In the genomic region with DNA sequence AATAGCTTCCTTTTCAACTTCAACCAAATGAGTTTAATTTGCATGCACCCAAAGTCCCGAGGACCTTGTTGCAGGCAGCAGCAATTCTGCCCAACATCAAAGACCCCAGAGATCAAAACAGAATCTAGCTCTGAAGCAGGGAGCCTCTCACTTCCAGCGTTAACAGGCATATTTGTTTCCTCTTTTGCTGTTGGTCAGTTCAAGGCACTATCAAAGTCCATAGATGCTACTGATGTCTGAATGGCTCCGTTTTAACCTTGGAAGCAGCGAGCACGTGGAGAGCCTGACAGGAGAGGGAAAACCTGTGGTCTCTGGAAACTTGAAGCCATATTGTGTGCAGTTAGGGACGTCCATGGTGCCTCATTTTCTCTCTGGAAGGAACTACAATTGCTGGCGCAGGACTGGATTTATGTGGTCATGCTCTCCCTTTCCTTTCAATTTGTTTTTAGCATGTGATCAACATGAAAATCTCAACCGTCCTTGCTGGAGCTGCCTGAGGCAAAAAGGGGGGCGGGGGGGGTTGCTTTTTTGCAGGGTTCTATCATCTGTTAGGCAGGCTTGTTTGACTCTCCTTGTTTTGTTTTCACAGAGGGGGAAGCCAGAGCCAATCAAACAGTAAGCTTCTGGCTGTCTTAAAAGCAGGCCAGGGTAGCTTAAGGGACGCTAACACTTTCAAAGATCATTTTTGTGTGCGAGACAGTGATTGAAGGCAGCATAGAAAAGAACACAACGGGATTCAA, we compare ENCODE assay signal across 9 mouse cellular contexts.
DNase-seq lines count a peak whose midpoint lies in the region; ATAC-seq and TF ChIP-seq lines count a peak whose summit lies in the region.
"Had no signal": no experiment of that assay in that cellular context is flagged by ENCODE, and none has a peak within 500 bp of the region (broad histone marks: within the 10 kb centered on the region; RNA-seq: fewer than 3 reads in every experiment).

No protein-coding gene starts in this region.

- H3K27ac ChIP-seq in kidney, postnatal 0 days = no peak overlapping the region
- H3K27ac ChIP-seq in hindbrain, embryonic 16.5 days (ENCODE audit: low read depth, low read length) = peak overlapping the region; percentile 67
- peak overlapping the region; percentile 82 for H3K27ac ChIP-seq in neural tube, embryonic 13.5 days (replicated peaks)

- no peaks in the 10 kb centered on the region for H3K36me3 ChIP-seq in kidney, postnatal 0 days (ENCODE audit: insufficient read depth, low read length)
- no peaks in the 10 kb centered on the region for H3K36me3 ChIP-seq in hindbrain, embryonic 16.5 days (ENCODE audit: control insufficient read depth, insufficient read depth, low read length)
- H3K36me3 ChIP-seq in neural tube, embryonic 13.5 days = no peaks in the 10 kb centered on the region

- peak overlapping the region; percentile 35 for H3K4me2 ChIP-seq in kidney, postnatal 0 days (ENCODE audit: low read length)
- peak overlapping the region; percentile 50 for H3K4me2 ChIP-seq in hindbrain, embryonic 16.5 days (ENCODE audit: low read length)
- H3K4me2 ChIP-seq in neural tube, embryonic 13.5 days = peak overlapping the region; percentile 44

- no peak overlapping the region for H3K4me3 ChIP-seq in kidney, postnatal 0 days (replicated peaks; ENCODE audit: low read depth, low read length)
- no peak overlapping the region; the same call in 1 of the 2 replicates for H3K4me3 ChIP-seq in hindbrain, embryonic 16.5 days (ENCODE audit: low read length)
- H3K4me3 ChIP-seq in neural tube, embryonic 13.5 days = peak overlapping the region; percentile 10; the same call in 1 of the 2 replicates

- WGBS in kidney, postnatal 0 days = 28% methylated on average over 12 of the region's 12 CpGs
- 10% methylated on average over 12 of the region's 12 CpGs for WGBS in hindbrain, embryonic 16.5 days
- WGBS in neural tube, embryonic 13.5 days = 10% methylated on average over 12 of the region's 12 CpGs

- H3K27me3 ChIP-seq in kidney, postnatal 0 days (ENCODE audit: insufficient read depth, low read length) = no peaks in the 10 kb centered on the region
- H3K27me3 ChIP-seq in hindbrain, embryonic 16.5 days (replicated peaks; ENCODE audit: control insufficient read depth, insufficient read depth, low read length) = no peaks in the 10 kb centered on the region
- no peaks in the 10 kb centered on the region for H3K27me3 ChIP-seq in neural tube, embryonic 13.5 days

- no peak overlapping the region for H3K9ac ChIP-seq in kidney, postnatal 0 days (ENCODE audit: low read depth, low read length)
- H3K9ac ChIP-seq in hindbrain, embryonic 16.5 days (ENCODE audit: low read depth, low read length) = peak overlapping the region; percentile 31; the same call in 1 of the 2 replicates
- H3K9ac ChIP-seq in neural tube, embryonic 13.5 days = peak overlapping the region; percentile 31

- TF ChIP-seq CTCF in kidney, postnatal 0 days (IDR thresholded peaks at IDR 0.05; ENCODE audit: low read depth) = no peak

- DNase-seq in kidney, postnatal 0 days (ENCODE audit: low spot score) = peak; percentile 23
- DNase-seq in kidney, adult 11 months = no peak
- peak; percentile 28 for DNase-seq in embryo, embryonic 9.5 days (ENCODE audit: extremely low spot score)
- no peak for DNase-seq in layer of hippocampus, postnatal 25 days (ENCODE audit: extremely low spot score in 1 of 2, low spot score in 1 of 2)
- DNase-seq in Muller cell, postnatal 12 days (ENCODE audit: inconsistent ontology term) = no peak
- DNase-seq in heart, postnatal 25 days (ENCODE audit: low spot score) = no peak
- DNase-seq: kidney, postnatal 36 days had no signal

- ATAC-seq in kidney, postnatal 0 days (replicated peaks; ENCODE audit: low FRiP score, low read depth) = no peak
- ATAC-seq in hindbrain, embryonic 16.5 days = peak; percentile 94
- ATAC-seq in neural tube, embryonic 13.5 days (ENCODE audit: low read depth) = peak; percentile 55

- H3K4me1 ChIP-seq in kidney, postnatal 0 days (replicated peaks; ENCODE audit: insufficient read depth, low read length) = no peaks in the 10 kb centered on the region
- peaks cover 11% of the 10 kb centered on the region for H3K4me1 ChIP-seq in hindbrain, embryonic 16.5 days (ENCODE audit: control insufficient read depth, insufficient read depth, low read depth, low read length)
- peaks cover 24% of the 10 kb centered on the region for H3K4me1 ChIP-seq in neural tube, embryonic 13.5 days (replicated peaks)

- no peaks in the 10 kb centered on the region for H3K9me3 ChIP-seq in kidney, postnatal 0 days (replicated peaks; ENCODE audit: low read length)
- no peaks in the 10 kb centered on the region for H3K9me3 ChIP-seq in hindbrain, embryonic 16.5 days (ENCODE audit: control insufficient read depth, low read length)
- H3K9me3 ChIP-seq in neural tube, embryonic 13.5 days = no peaks in the 10 kb centered on the region

- intact Hi-C loops in heart, postnatal 25 days (cut with DNase I) = no loop called here

Comparison
In these comparisons a context has a peak if more than half of its experiments do, and no peak if none do; other contexts are left out.
1. DNase-seq: peak in kidney, postnatal 0 days (single experiment) and embryo, embryonic 9.5 days (single experiment); none in kidney, adult 11 months (single experiment), layer of hippocampus, postnatal 25 days (0 of 2), Muller cell, postnatal 12 days (single experiment) and heart, postnatal 25 days (single experiment).
2. Peak in every context shown above with its lines, with median percentiles within 50 percentile points of each other: H3K4me2 ChIP-seq.